Mouse (Mus musculus) kidney, adult 8-10 months (tissue): Measurements from ENCODE around the gene Mab21l3.
"Not testable (repeated sequence)": the region's sequence is repeated elsewhere in the genome, so short reads cannot be mapped to it uniquely, and the experiment has no call there.

Experiments used
- DNase-seq, 2 experiments: peaks; one replicate each; pipeline ENCODE4 v3.0.0; 2022

Mab21l3 gene

GRCm38 (mm10) chr3:101839327-101839726, 9.4 kb downstream of the Mab21l3 start:
- DNase-seq, result no peak

DNA sequence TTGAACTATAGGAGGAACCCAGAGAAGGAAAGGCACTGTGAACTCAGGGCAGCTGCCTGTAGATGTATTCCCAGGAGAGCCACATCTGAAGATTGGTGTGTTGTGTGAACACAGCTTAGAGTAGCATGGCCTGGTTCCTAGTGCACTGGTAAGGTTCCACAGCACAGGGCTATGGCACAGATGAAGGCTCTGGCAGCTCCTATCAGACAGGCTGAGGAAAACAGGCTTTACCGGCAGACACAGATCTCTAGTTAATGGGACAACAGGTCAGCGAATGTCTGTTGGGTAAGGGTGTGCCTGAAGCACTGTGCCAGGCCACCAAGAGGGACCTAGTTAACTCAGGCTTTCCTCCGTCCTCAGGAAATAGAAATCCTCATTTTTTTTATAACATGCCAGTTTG, 11.8 kb downstream of the Mab21l3 start:
- no peak for DNase-seq

DNA sequence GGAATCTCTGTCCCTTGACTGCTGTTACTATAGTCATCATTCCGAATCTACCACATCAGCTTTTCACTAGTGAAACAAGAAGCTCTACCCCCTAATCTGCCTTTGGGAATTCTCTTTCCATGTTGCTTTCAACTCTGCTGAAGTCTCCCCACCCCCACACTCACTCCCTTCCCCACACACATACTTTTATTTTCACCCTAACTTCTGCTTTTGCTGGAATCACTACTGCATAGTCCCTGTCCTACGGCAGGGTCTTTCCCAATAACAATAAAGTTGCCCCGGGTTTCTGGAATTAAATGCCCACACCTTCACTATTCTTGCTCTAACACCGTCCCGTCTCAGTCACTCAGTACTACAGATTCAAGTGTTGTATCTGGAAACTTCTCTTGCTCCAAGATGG, 12.2 kb downstream of the Mab21l3 start:
- no peak for DNase-seq

DNA sequence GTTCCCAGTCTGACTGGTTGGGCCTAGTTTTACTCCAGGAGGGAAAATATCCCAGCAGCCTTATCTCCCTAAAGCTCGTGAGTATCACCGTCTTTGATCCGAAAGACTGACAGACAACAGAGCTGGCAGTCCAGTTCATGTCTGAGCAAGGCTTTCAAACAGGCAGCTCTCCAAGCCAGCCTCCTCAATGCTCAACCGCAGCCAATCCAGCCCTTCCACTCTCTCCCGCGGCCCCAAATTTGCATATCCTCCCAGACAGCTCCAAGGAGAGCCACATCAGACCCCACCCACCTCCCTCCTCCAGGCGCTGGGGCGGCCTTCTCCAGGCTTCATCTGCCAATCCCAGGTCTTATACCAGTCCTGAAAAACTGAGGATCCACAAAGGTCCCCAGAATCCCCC, 12.7 kb downstream of the Mab21l3 start:
- peak; percentile 81 to 83 for DNase-seq

DNA sequence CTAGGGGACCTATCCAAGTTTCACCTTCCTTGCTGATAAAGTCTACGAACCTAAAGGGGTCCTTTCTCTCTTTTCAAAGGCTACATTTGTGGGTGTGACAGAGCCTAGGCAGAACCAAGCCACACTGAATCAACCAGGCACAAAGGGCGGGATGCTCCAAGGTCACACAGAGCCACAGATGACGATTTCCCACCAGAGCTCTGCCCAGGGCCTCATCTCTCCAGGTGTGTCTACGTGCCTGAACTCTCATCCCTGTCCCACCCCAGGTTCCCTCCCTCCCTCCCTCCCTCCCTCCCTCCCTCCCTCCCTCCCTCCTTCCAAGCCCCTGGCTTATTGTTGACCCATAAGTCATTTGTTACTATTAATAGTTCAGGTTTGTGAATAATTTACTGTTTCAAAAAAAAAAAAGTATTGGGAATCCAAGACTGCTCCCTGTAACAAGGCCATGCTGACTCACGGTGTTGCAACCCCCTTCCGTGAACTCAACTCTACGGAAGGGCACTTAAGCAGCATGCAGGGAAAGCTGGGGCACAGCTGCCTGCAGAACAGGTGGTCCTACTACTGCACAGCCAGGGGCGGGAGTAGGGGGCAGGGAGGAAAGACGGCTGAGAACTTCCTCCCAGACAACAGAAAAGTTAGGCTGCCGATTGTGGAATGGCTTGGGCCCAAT, 17.4 kb downstream of the Mab21l3 start:
- peak; percentile 65 to 72 for DNase-seq

GRCm38 (mm10) chr3:101829881-101830616, 18.7 kb downstream of the Mab21l3 start:
- no peak for DNase-seq

GRCm38 (mm10) chr3:101828595-101828994, 20.2 kb downstream of the Mab21l3 start:
- DNase-seq, result no peak

- DNase-seq, result no peak
Observed at GRCm38 (mm10) chr3:101827220-101827715, 21.5 kb downstream of the Mab21l3 start.

- peak; percentile 74 to 76 for DNase-seq
Observed at GRCm38 (mm10) chr3:101824338-101824737, 24.4 kb downstream of the Mab21l3 start.

DNA sequence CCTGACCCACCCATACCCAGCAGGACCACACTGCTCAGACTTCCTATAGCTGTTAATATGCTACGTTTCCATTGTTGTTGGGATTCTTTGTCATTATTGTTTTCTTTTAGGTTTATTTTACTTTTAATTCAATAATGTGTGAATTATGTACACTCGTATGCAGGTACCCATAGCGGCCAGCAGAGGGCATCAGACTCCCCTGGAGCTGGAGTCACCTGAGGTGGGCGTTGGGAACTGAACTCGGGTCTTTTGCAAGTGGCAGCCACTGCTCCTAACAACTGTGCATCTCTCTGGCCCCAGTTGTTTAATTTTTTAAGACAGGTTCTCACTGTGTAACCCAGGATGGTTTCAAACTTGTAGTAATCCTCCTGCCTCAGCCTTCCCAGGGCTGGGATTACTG, 26.7 kb downstream of the Mab21l3 start:
- DNase-seq, result no peak

- DNase-seq, result not testable (repeated sequence)
Observed at GRCm38 (mm10) chr3:101820708-101821107, 28.1 kb downstream of the Mab21l3 start.

DNA sequence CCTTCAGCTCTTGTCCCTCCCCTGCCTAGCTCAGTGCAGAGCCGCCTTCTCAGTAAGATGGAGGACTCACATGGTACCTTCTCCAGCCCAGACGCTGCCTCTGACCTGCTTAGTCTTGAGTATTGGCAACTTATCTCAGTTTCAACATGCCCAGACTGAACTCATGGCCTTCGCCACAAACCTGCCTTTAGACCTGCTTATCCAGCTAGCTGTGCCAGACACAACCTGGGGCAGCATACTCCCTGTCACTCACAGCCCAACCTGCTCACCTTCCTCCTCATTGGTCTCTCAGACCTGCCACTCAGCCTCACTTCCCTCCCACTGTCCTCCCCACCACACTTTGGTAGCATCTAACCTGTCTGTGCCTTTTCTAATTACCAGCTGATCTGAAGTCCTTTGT, 32.8 kb downstream of the Mab21l3 start:
- no peak for DNase-seq

- peak in 1 of 2 experiments; percentile 46 for DNase-seq
Observed at GRCm38 (mm10) chr3:101814790-101815189, 34.0 kb downstream of the Mab21l3 start.

DNA sequence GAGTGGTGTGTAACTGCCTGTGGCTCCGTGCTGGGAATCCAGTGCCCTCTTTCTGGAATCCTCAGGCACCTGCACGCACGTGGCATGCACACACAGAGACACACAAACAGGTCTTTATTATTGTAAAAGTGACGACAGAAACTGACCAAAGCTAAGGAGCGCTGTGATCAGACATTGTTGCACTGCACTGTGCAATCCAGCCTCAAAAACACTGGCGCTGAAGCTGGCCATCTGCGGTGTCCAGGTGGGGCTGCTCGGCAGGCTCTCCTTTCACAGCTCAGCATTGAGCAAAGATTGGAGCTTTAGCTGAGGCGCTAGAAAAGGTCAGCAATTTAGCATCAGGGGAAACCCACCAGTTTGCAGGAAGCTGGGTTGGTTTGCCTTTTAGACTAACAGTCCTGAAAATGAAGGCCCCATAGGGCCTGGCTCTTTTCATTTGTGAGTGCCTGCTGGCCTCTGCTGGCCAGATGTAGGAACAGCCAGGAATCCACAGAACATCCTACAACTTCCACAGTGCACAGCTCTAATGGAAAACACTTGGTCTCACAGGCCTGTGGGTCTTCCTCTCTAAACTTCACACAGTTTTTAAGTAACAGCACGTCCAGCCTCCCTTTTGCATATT, 36.3 kb downstream of the Mab21l3 start:
- peak; percentile 52 to 80 for DNase-seq

GRCm38 (mm10) chr3:101811931-101812330, 36.8 kb downstream of the Mab21l3 start:
- DNase-seq, result no peak

- no peak for DNase-seq
Observed at GRCm38 (mm10) chr3:101807646-101808045, 41.1 kb downstream of the Mab21l3 start.

- no peak for DNase-seq
Observed at GRCm38 (mm10) chr3:101806941-101807340, 41.8 kb downstream of the Mab21l3 start.

- DNase-seq, result peak; percentile 90 to 95
Observed at GRCm38 (mm10) chr3:101806149-101806548, 42.6 kb downstream of the Mab21l3 start.

DNA sequence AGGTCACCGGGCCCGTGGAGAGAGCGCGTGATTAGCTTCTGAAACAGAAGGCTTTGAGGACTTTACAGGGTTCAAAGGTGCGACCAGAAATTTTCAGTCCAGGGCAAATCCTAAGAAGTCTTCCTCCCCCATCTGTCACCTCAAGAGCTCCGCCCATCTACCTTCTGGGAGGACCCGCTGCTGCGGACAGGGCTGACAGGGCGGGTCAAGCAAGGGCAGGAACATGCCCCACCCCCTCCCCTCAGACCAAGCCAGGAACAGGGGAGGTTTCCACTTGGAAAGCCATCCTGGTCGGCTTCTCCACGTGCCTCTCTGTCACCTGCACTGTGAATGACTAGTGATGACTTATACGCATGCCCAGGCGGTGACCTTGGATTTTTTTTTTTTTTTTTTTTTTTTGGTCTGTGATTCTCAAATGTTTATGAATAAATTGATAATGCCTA, 43.2 kb downstream of the Mab21l3 start:
- peak; percentile 93 to 95 for DNase-seq

- DNase-seq, result no peak
Observed at GRCm38 (mm10) chr3:101804971-101805561, 43.7 kb downstream of the Mab21l3 start.

GRCm38 (mm10) chr3:101804331-101804730, 44.4 kb downstream of the Mab21l3 start:
- DNase-seq, result no peak

GRCm38 (mm10) chr3:101803764-101804163, 45.0 kb downstream of the Mab21l3 start:
- DNase-seq, result no peak

DNA sequence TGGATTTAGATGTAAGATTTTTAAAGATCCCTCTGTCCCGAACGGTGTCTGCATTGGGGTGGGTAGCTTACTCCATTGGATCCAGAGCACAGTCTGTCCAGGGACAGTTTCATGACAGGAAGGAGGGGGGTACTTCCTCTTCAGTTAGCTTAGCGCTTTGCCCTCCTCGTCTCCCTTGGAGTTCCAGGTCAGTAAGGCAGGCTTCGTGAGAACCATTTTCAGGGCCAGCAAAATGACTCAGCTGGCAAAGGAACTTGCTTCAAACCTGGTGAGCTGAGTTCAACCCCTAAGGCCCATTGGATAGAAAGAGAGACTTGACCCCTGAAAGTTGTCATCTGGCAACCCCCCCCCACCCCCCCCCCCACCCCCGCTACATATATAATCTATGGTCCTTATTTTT, 46.0 kb downstream of the Mab21l3 start:
- no peak for DNase-seq
